19 mouse cellular contexts compared by ENCODE assay signal in the genomic region with DNA sequence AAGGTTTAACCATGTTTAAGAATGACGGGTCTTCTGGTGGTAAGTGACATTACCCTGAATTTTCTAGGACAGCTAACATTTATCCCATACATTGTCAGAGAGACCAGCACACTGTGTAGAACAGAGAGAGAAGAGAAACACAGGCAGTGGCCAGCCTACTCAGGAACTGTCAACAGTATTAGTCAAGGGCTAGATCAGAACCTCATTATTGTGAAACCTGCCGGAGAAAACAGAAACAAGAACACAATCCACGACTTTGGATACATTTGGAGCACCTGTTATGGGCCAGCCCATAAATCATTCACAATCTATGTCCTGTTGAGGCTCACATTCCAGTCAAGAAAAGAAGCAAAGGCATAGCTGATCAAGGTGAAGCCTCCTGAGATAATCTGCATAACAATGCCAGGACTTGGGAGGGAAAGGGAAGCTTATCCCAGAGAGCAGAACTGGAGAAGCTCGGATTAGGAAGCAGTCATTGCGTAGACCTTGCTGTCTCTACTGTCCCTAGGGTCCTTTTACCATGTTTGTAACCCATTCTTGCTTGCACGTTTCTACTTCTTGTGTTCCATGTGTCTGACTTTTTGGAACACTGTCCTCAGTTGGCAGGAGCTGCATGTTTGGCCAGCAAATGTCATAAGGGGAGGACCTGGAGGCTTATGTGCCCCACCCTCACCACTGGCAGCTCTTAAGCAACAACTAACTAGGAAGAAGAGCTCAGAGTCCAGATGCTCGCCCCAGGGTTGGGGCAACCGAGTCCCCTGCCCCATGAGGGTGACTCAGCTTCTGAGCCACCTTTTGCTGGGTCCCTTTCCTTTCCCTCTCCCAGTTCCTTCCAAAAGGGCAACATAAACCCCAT.
DNase-seq lines count a peak whose midpoint lies in the region; ATAC-seq and TF ChIP-seq lines count a peak whose summit lies in the region.
"Had no signal": no experiment of that assay in that cellular context is flagged by ENCODE, and none has a peak within 500 bp of the region (broad histone marks: within the 10 kb centered on the region; RNA-seq: fewer than 3 reads in every experiment).

No protein-coding gene starts in this region.

- H3K36me3 ChIP-seq in liver, postnatal 0 days (replicated peaks; ENCODE audit: insufficient read depth, low read length) = no peaks in the 10 kb centered on the region
- no peaks in the 10 kb centered on the region for H3K36me3 ChIP-seq in liver, embryonic 11.5 days (ENCODE audit: control insufficient read depth, insufficient read depth, low read length)
- H3K36me3 ChIP-seq: embryonic facial prominence, embryonic 12.5 days; limb, embryonic 12.5 days; neural tube, embryonic 12.5 days had no signal

- no peaks in the 10 kb centered on the region for H3K9me3 ChIP-seq in liver, postnatal 0 days (ENCODE audit: low read length)
- no peaks in the 10 kb centered on the region for H3K9me3 ChIP-seq in liver, embryonic 11.5 days (ENCODE audit: control insufficient read depth, low read length)
- H3K9me3 ChIP-seq: embryonic facial prominence, embryonic 12.5 days; forebrain, embryonic 15.5 days; G1E; limb, embryonic 12.5 days; neural tube, embryonic 12.5 days had no signal

- TF ChIP-seq CTCF in liver, postnatal 0 days (IDR thresholded peaks at IDR 0.05; ENCODE audit: low read depth) = no peak

- peaks cover 5% of the 10 kb centered on the region; the same call in 1 of the 2 replicates for H3K4me1 ChIP-seq in liver, postnatal 0 days (ENCODE audit: insufficient read depth)
- no peaks in the 10 kb centered on the region for H3K4me1 ChIP-seq in liver, embryonic 11.5 days (replicated peaks; ENCODE audit: control insufficient read depth, insufficient read depth, low read length)
- H3K4me1 ChIP-seq: embryonic facial prominence, embryonic 12.5 days; forebrain, embryonic 15.5 days; limb, embryonic 12.5 days; neural tube, embryonic 12.5 days had no signal

- no peak overlapping the region for H3K27ac ChIP-seq in liver, postnatal 0 days (ENCODE audit: low read depth)
- H3K27ac ChIP-seq in liver, embryonic 11.5 days (ENCODE audit: low read depth, low read length) = no peak overlapping the region
- H3K27ac ChIP-seq: embryonic facial prominence, embryonic 12.5 days; forebrain, embryonic 15.5 days; left cerebral cortex, adult 2 months; limb, embryonic 12.5 days; neural tube, embryonic 12.5 days had no signal

- no peak for TF ChIP-seq EP300 in liver, postnatal 0 days (IDR thresholded peaks at IDR 0.05; ENCODE audit: low read depth)

- DNase-seq in gastrocnemius, adult 8-10 months (ENCODE audit: low spot score in 2 of 2) = peak; percentile 8 to 14
- no peak for DNase-seq in gastrocnemius, postnatal 4 days (ENCODE audit: low spot score in 2 of 2)
- DNase-seq in liver, postnatal 0 days = no peak
- DNase-seq in liver, embryonic 11.5 days (ENCODE audit: low spot score) = no peak
- peak; percentile 4 to 7 for DNase-seq in adrenal gland, postnatal 36 days
- DNase-seq: cerebellum, adult 11-12 months; kidney, adult 8-10 months; kidney, postnatal 25 days; lung, postnatal 14 days; spleen, adult 18-20 months; thymus, adult 2 months had no signal

- no peaks in the 10 kb centered on the region for H3K27me3 ChIP-seq in liver, postnatal 0 days (ENCODE audit: insufficient read depth, low read length)
- H3K27me3 ChIP-seq in liver, embryonic 11.5 days (replicated peaks; ENCODE audit: control insufficient read depth, insufficient read depth, low read length) = no peaks in the 10 kb centered on the region
- H3K27me3 ChIP-seq: embryonic facial prominence, embryonic 12.5 days; forebrain, embryonic 15.5 days; limb, embryonic 12.5 days; neural tube, embryonic 12.5 days had no signal

- H3K4me3 ChIP-seq in liver, postnatal 0 days (ENCODE audit: low read depth, low read length) = no peak overlapping the region
- no peak overlapping the region for H3K4me3 ChIP-seq in liver, embryonic 11.5 days (ENCODE audit: low read depth, low read length)
- H3K4me3 ChIP-seq: embryonic facial prominence, embryonic 12.5 days; forebrain, embryonic 15.5 days; left cerebral cortex, adult 2 months; limb, embryonic 12.5 days; neural tube, embryonic 12.5 days had no signal

- 63% methylated on average over 8 of the region's 8 CpGs for WGBS in liver, postnatal 0 days (ENCODE audit: insufficient replicate concordance)
- WGBS in liver, embryonic 11.5 days = 76% methylated on average over 8 of the region's 8 CpGs

- peak; percentile 79 for ATAC-seq in liver, postnatal 0 days
- no peak for ATAC-seq in liver, embryonic 11.5 days (replicated peaks; ENCODE audit: low FRiP score)
- no peak for ATAC-seq in activated CD4-positive, CD25-positive, alpha-beta regulatory T cell, adult 4 months
- no peak for ATAC-seq in monocyte, adult 5-6 weeks (replicated peaks; ENCODE audit: insufficient number of reproducible peaks, low FRiP score, low TSS enrichment, poor library complexity, severe bottlenecking)
- ATAC-seq: forebrain, embryonic 15.5 days had no signal

- no peak overlapping the region for H3K4me2 ChIP-seq in liver, postnatal 0 days (ENCODE audit: low read depth, low read length)
- H3K4me2 ChIP-seq in liver, embryonic 11.5 days = no peak overlapping the region
- H3K4me2 ChIP-seq: embryonic facial prominence, embryonic 12.5 days; forebrain, embryonic 15.5 days; limb, embryonic 12.5 days; neural tube, embryonic 12.5 days had no signal

- H3K9ac ChIP-seq in liver, postnatal 0 days (replicated peaks) = no peak overlapping the region
- no peak overlapping the region for H3K9ac ChIP-seq in liver, embryonic 11.5 days (ENCODE audit: low read depth, low read length)
- H3K9ac ChIP-seq: embryonic facial prominence, embryonic 12.5 days; forebrain, embryonic 15.5 days; limb, embryonic 12.5 days; neural tube, embryonic 12.5 days had no signal

Comparison
In these comparisons a context has a peak if more than half of its experiments do, and no peak if none do; other contexts are left out.
1. DNase-seq: peak in gastrocnemius, adult 8-10 months (2 of 2) and adrenal gland, postnatal 36 days (2 of 2); none in gastrocnemius, postnatal 4 days (0 of 2), liver, postnatal 0 days (single experiment) and liver, embryonic 11.5 days (single experiment).